Mouse (Mus musculus): ENCODE results near the gene Scrn3. TPM values are rescaled to one million over a fixed set of nuclear protein-coding genes. Genes with fewer than 3 reads are reported as not detected.

The Scrn3 gene
- total RNA-seq, 2 experiments from 2014 or later: 26.1 to 33.9 TPM

- DNase-seq: peak; percentile 38 to 80
These were observed 708 bp downstream of the Scrn3 start for GRCm38 (mm10) chr2:73313117-73313501.

GRCm38 (mm10) chr2:73314311-73314710, 1.9 kb downstream of the Scrn3 start:
- no peak for DNase-seq

GRCm38 (mm10) chr2:73317426-73317825, 5.0 kb downstream of the Scrn3 start:
- no peak for DNase-seq

GRCm38 (mm10) chr2:73319218-73319617, 6.8 kb downstream of the Scrn3 start:
- DNase-seq: no peak

- DNase-seq: no peak
These were observed 10.6 kb downstream of the Scrn3 start for GRCm38 (mm10) chr2:73322991-73323390.

- DNase-seq: peak; percentile 26 to 33
These were observed 13.5 kb downstream of the Scrn3 start for GRCm38 (mm10) chr2:73325871-73326270.

- DNase-seq: no peak
These were observed 23.5 kb downstream of the Scrn3 start for GRCm38 (mm10) chr2:73335949-73336348.

- no peak for DNase-seq
These were observed 26.0 kb downstream of the Scrn3 start for GRCm38 (mm10) chr2:73338415-73338814.

GRCm38 (mm10) chr2:73343701-73344100, 31.3 kb downstream of the Scrn3 start:
- no peak for DNase-seq

- no peak for DNase-seq
These were observed 32.8 kb downstream of the Scrn3 start for GRCm38 (mm10) chr2:73345204-73345603.

- DNase-seq: no peak
These were observed 34.1 kb downstream of the Scrn3 start for GRCm38 (mm10) chr2:73346345-73347086.

GRCm38 (mm10) chr2:73347136-73347535, 34.7 kb downstream of the Scrn3 start:
- no peak for DNase-seq

GRCm38 (mm10) chr2:73347766-73348165, 35.4 kb downstream of the Scrn3 start:
- no peak for DNase-seq

GRCm38 (mm10) chr2:73348221-73348620, 35.8 kb downstream of the Scrn3 start:
- no peak for DNase-seq

GRCm38 (mm10) chr2:73351496-73351895, 39.1 kb downstream of the Scrn3 start:
- DNase-seq: peak; percentile 4 to 25

- peak; percentile 44 to 45 for DNase-seq
These were observed 39.5 kb downstream of the Scrn3 start for GRCm38 (mm10) chr2:73351927-73352374.

- DNase-seq: no peak
These were observed 44.6 kb downstream of the Scrn3 start for GRCm38 (mm10) chr2:73357004-73357403.

GRCm38 (mm10) chr2:73359941-73360340, 47.5 kb downstream of the Scrn3 start:
- DNase-seq: no peak

- no peak for DNase-seq
These were observed 48.1 kb downstream of the Scrn3 start for GRCm38 (mm10) chr2:73360536-73360935.

GRCm38 (mm10) chr2:73363448-73363847, 51.0 kb downstream of the Scrn3 start:
- no peak for DNase-seq

- DNase-seq: peak; percentile 20 to 37
These were observed 59.3 kb downstream of the Scrn3 start for GRCm38 (mm10) chr2:73371530-73372335.

- DNase-seq: no peak
These were observed 65.9 kb downstream of the Scrn3 start for GRCm38 (mm10) chr2:73378326-73378725.

GRCm38 (mm10) chr2:73379656-73380055, 67.3 kb downstream of the Scrn3 start:
- DNase-seq: no peak

Measured in heart, adult 18-20 months (tissue).